Mouse (Mus musculus) kidney, postnatal 25 days (tissue): ENCODE results near the gene Tmem239.

ENCODE experiments used
- DNase-seq, 2 experiments: peaks; one replicate each; pipeline ENCODE4 v3.0.0; 2021; ENCODE audit warnings: mixed read lengths in 2 of 2

Gene Tmem239

DNA sequence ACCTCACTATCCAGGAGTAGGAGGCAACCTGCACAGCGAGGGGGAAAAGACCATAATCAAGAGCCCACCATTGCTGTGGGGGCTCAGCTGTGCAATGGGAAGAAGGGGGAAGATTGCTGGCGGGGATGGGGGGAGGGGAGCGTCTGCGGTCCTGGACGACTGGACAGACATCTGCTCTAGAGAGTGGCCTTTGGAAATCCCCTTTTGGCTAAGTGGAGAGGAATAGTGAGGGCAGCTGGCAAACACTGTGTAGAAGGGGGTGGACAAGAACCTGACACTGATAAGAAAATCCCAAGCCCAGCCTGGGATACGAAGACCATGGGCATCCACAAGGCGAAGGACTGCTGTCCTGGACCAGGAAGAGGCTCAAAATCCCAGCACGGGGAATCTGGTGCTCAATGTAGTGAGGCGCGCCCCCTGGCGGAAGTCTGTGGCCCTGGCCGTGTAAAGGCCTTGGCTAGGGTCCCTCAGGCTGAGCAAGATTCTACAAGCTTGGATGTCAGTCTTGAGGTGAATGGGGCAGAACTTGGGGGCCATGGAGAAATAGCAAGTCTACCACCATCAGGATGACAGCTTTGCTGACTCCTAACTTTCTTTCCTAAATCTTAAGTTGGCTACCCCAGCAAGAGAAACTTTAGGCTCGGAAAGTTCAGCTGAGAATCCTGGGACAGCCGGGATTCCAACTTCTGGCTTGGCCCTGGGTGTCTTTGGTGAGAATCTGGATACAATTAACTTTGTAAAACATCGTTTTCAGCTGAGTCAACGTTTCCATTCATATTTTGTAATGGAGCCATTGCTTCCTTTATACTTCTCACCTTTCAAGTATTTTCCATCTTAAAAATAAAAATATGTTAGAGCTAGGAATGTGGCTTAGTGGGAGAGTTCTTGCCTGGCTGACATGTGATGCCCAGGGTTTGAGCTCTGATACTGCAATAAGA, 5.5 kb downstream of the Tmem239 start:
- DNase-seq, result peak; percentile 83 to 93

- DNase-seq, result no peak
Measured at GRCm38 (mm10) chr2:130412775-130413174, 6.5 kb downstream of the Tmem239 start.

DNA sequence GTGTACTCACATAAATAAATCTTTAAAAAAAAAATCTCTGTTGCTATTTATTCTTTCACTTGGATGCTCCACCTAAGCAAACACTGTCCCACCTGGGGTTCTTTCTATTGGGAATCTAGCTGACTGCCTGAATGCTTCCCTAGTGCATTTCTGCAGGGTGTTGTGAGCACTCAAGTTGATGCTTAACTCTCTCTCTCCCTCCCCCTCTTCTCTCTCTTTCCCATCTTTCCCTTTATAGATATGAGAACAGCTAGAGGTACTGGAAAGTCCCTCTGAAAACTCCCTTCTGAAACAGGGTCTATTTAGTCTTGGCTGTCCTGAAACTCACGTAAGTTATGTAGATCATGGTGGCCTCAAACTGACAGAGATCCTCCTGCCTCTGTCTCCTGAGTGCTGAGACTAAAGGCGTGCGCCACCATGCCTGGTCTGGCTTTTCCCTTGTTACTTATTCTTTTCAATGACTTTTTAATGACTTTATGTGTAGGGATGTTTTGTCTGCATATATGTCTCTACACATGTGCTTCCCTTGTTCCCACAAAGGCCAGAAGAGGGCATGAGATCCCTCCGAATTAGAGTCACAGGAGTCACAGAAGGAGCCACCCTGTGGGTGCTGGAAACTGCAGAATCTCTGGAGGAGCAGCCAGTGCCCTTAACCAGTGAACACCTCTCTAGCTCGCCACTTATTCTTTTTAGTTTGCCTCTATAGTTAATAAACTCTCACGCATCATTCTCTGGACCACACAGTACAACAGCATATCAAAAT, 8.0 kb downstream of the Tmem239 start:
- peak in 1 of 2 experiments; percentile 31 for DNase-seq

GRCm38 (mm10) chr2:130421781-130422620, 15.7 kb downstream of the Tmem239 start:
- peak in 1 of 2 experiments; percentile 48 for DNase-seq

- peak; percentile 77 to 88 for DNase-seq
Measured at GRCm38 (mm10) chr2:130423397-130424125, 17.3 kb downstream of the Tmem239 start.

DNA sequence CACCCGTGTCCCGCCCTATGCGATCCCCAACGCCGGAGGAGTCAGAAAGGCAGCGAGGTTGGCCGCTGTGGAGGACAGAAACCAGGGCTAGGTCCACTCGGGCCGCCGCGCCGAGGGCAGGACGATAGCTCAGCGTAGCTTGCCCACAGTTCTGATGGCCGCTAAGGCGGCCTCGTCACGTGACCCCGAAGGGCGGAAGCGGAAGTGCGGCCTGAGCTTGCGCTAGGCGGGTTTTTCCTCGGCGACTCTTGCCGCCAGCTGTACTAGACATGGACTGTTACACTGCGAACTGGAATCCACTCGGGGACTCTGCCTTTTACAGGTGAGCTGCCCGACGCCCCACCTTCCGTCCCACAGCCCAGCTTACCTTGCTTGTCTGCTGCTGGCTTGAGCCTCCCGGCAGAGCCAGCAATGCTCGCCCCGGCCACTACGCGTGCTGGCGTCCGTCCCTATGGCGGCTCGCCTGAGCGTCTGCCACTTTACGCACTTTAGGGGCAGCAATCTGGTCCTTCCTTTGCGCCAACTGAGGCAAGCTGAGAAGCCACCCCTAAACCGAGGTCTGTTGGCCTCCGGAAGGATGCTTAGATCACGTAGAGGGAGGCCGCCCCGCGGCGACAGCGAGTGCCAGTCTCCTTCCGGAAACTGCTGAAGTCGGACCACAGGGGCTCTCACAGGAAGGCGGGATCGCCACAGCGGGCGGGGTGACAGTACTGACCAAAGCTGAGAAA, 18.0 kb downstream of the Tmem239 start, which contains the start of the genes Vps16 and Pced1a:
Vps16 (plus strand) TSS at position 214 of the 728 bp plus-strand sequence.
Pced1a (minus strand) TSS at position 576 of the 728 bp plus-strand sequence.
- peak; percentile 93 to 96 for DNase-seq

DNA sequence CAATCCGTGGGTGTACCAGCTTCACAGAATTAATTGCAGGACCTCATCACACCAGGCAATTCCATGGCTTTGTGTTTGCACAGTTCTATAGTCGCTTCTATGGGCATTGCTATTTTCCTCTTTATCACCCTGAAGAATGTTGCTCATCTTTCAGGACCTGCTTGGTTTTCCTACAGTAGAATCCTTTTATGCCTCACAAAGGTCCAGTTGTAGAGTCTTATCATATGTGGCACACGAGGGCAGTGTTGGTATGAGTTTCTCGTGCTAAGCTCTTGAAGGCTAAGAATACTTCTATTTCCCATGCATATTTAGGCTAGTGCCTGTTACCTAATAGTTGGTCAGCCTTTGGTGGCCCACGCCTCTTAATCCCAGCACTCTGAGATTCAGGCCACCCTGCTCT, 18.8 kb downstream of the Tmem239 start:
- no peak for DNase-seq

- DNase-seq, result no peak
Measured at GRCm38 (mm10) chr2:130429851-130430250, 23.6 kb downstream of the Tmem239 start.

DNA sequence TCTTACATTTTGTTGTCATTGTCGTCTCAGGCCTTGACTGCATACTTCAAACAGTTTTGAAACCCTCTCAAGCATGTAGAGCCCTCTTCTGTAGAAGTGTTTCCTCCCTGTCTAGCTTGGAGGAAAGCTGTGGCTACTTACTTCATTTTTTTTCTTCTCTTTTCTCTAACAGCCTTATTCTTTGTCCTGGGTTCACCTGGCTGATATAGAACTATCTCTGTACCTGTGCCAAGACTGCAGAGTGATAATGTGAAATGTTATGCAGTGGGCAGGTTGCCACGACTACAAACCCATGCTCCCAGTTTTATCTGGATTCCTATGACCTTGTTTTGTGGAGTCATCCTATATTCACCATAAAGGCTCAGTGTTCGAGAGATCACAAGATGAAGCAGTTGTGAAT, 24.2 kb downstream of the Tmem239 start:
- no peak for DNase-seq

GRCm38 (mm10) chr2:130432157-130432556, 25.9 kb downstream of the Tmem239 start:
- no peak for DNase-seq

DNA sequence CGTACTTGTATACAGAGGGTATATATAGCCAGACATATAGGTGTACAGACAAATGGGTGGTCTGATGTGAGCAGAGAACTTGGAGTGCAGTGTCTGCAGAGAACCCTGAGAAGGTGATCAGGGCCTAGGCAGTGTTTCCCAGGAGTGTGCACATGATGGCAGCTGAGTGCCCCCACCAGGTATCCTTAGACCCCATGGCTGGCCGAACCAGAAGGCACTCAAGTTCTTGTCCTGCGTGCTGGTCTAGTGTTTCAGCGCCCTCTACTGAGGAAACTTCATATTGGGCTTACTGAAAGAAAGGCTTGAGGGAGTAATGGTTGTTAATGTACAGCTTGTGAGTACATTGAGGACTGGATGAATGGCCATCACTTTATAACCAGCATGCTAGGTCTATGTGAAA, 26.9 kb downstream of the Tmem239 start:
- DNase-seq, result peak in 1 of 2 experiments; percentile 72

- DNase-seq, result no peak
Measured at GRCm38 (mm10) chr2:130436769-130437168, 30.5 kb downstream of the Tmem239 start.

- no peak for DNase-seq
Measured at GRCm38 (mm10) chr2:130438861-130439260, 32.6 kb downstream of the Tmem239 start.

DNA sequence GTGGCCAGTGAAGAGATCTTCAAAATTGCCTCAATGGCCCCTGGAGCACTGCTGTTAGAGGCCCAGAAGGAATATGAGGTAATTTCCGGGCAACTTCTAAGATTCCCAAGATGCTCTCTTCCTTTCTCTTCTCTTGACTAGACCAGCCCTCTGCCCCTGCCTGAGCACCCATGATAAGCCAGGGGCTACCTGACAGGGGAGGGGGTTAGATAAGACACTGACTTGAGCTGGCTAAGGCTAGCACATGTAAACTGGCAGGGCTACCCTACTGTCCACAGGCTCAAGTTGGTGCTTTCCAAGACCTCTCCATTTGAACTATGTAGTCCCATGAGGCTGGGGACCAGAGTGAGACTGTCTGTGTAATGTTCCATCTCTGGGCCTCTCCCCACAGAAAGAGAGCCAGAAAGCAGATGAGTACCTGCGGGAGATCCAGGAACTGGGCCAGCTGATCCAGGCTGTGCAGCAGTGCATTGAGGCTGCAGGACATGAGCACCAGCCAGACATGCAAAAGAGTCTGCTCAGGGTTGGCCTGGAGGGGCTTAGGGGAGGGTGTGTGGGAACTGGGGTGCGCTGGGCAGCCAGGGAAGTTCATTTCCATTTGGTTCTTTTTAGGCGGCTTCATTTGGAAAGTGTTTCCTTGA, 33.7 kb downstream of the Tmem239 start:
- no peak for DNase-seq

DNA sequence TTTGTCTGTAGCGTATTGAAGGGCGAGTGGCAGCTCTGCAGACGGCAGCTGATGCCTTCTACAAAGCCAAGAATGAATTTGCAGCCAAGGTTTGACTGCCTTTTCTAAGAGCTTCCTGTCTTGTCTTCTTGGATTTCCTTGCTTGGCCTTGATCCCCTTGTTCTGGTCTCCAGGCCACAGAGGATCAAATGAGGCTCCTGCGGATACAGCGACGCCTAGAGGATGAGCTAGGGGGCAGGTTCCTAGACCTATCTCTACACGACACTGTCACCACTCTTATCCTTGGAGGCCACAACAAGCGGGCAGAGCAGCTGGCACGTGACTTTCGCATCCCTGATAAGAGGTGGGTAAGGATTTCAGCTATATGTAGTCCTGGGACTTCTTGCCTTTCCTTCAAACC, 35.9 kb downstream of the Tmem239 start:
- no peak for DNase-seq

DNA sequence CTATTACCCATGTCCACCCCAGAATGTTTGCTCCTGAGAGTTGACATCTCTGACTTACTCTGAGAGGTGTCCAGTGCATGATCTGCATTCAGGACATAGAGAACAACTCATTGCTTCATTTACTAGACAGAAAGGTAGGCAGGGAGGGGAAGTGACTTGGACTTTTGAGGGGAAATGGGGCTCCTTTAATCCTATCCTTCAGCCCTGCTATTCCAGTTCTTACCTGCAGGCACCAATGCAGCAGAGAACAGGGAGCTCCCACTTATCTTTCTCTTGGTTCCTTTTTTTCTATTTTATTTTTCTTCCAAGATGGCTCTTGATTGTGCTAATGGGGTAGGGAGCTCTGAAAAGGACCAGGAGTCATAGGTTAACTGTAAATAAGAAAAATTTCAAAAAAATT, 42.2 kb downstream of the Tmem239 start:
- DNase-seq, result no peak

DNA sequence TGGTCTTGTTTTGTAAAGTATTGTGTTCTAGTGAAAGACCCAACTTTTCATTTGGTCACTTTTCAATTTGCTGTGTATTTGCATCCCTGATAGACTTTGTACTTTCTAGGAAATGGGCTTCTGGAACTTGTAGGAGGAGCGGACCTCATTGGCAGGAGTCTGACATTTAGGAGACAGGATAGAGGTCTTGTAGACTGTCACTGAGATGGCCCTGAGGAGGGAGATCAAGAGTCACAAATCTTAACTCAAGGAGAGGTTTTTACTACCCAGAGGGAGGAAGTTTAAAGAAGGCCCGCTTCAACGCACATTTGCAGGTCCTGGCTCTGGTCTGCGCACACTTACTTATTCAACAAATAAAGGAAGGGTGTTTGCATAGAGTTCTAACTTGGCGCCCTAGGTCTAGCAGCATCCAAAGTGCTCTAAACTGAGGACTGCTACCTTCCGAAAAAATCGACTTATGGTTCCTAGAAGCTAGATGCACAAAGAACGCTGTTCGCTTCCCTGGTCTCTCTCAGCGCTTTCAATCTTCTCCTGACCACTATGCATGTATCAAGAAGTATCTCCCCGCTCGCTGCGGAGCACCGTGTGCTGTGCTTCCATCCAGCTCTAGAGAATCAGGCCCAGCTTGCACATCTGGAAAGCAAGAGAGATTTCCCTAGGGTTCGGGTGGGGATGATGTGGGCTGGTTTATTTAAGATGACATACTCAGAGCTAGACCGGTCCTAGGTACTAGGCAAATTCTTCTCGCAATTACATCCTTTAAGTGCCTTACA, 42.9 kb downstream of the Tmem239 start:
- DNase-seq, result peak in 1 of 2 experiments; percentile 27

DNA sequence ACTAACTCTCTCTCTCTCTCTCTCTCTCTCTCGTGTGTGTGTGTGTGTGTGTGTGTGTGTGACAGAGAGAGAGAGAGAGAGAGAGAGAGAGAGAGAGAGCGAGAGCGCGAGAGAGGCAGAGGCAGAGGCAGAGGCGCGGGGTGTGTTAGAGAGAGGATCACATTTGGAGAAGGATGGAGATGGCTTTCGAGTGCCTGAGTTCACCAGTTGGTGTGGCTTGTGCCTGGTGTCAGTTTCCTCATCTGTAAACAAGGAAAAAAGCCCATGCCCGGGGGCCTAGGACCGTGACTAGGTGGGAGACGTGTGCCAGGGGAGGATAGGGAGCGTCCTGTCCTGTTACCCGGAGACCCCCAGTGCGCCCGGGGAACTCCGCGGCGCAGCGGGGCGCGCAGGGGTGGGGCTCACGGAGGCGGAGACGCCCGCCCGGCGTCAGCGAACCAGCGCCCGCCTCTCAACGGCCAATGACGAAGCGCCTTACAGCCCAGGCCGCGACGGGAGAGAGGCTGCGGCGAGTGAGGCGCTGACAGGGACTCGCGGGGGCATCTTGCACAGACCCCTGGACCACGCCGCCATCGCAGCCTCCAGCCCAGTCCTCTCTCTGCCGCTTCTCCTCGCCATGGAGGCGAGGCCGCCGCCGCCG, 43.6 kb downstream of the Tmem239 start, which contains the start of gene Ptpra:
Ptpra (plus strand) TSS at position 485 of the 640 bp plus-strand sequence.
- DNase-seq, result peak; percentile 90 to 95

GRCm38 (mm10) chr2:130450434-130450796, 44.1 kb downstream of the Tmem239 start:
- DNase-seq, result peak; percentile 64 to 86
